Mouse (Mus musculus) limb, embryonic 13.5 days (tissue): ENCODE measurements around the gene Txk. TPM values are rescaled to one million over a fixed set of nuclear protein-coding genes. Genes with fewer than 3 reads are reported as not detected.
A peak's percentile ranks its signal among the peaks of the same experiment; 100 is the strongest.

ENCODE experiments used
- ATAC-seq: fragments of 200-750 bp; cut with Nextera tagmentation; 2 replicates; pipeline ENCODE4 v1.8.0; 2017; ENCODE audit warnings: low read depth, moderate number of reproducible peaks, moderate TSS enrichment; ENCODE audit not compliant: low FRiP score
- H3K27ac ChIP-seq: fragments of 300-500 bp; sonication (generic); 2 replicates; pipeline ENCODE4 v1.5.1; 2015; ENCODE audit warnings: inconsistent platforms, mild to moderate bottlenecking, moderate library complexity
- H3K27me3 ChIP-seq: fragments of 300-500 bp; sonication (generic); 2 replicates; pipeline ENCODE4 v1.6.1; 2015; ENCODE audit warnings: mild to moderate bottlenecking, inconsistent platforms
- H3K36me3 ChIP-seq: fragments of 300-500 bp; sonication (generic); 2 replicates; pipeline ENCODE4 v1.6.1; 2015; ENCODE audit warnings: inconsistent platforms, mild to moderate bottlenecking, moderate library complexity
- H3K4me1 ChIP-seq: fragments of 300-500 bp; sonication (generic); 2 replicates; pipeline ENCODE4 v1.6.1; 2015; ENCODE audit warnings: inconsistent platforms
- H3K4me2 ChIP-seq: fragments of 300-500 bp; sonication (generic); replicated peaks from 2 replicates; pipeline ENCODE4 v1.6.1; 2015; ENCODE audit warnings: inconsistent platforms, mild to moderate bottlenecking, moderate library complexity
- H3K4me3 ChIP-seq: fragments of 300-500 bp; sonication (generic); 2 replicates; pipeline ENCODE4 v1.5.1; 2015; ENCODE audit warnings: moderate library complexity, mild to moderate bottlenecking, inconsistent platforms
- H3K9ac ChIP-seq: fragments of 300-500 bp; sonication (generic); 2 replicates; pipeline ENCODE4 v1.6.1; 2015; ENCODE audit warnings: mild to moderate bottlenecking, inconsistent platforms
- H3K9me3 ChIP-seq: fragments of 300-500 bp; sonication (generic); 2 replicates; pipeline ENCODE4 v1.6.1; 2016; ENCODE audit warnings: inconsistent platforms
- WGBS: fragments of 180-500 bp; shearing (Covaris S2); methylation state at CpG from one replicate; pipeline ENCODE4 v1.1.7; 2015; 5-methylcytosine and 5-hydroxymethylcytosine counted together
- polyA plus RNA-seq: library from polyadenylated mRNA; unstranded; fragments of >200 nt; fragmentation: Nextera tagmentation; extraction: Ambion mirVana; gene quantifications from 2 replicates; pipeline ENCODE4 v1.2.1, GENCODE M21; 2015

Gene Txk
- polyA plus RNA-seq = 0.11 and 0.18 TPM in 2 replicates

DNA sequence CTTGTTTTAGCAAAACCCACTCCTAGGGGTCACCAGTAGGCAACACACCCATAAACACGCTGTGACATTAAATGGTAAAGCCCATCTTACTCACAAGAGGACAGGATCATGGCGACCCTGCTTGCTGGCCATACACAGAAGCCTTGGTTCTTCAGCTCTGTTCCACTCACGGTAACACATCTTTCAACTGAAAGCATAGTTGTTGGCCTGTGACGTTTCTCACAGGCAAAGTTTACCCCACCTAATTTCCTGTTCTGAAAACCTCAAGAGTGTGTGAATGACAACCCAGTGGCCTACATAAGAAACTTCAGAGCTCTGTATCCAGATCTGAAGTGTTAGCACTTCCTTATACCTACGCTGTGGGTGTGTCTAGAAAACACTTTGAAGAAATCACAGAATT is at the start of gene Txk:
Gene Txk (minus strand): TSS at position 193 of the 400 bp plus-strand sequence.
- no peaks in the 10 kb centered on the region for H3K36me3 ChIP-seq
- H3K4me2 ChIP-seq = no peak within 1 kb of the TSS
- H3K9ac ChIP-seq = no peak within 1 kb of the TSS
- H3K4me1 ChIP-seq = no peaks in the 10 kb centered on the region
- H3K27me3 ChIP-seq = no peaks in the 10 kb centered on the region
- no peak within 1 kb of the TSS for H3K4me3 ChIP-seq
- no peak for ATAC-seq
- WGBS = 71% methylated on average over 5 of the region's 5 CpGs
- H3K9me3 ChIP-seq = no peaks in the 10 kb centered on the region
- no peak within 1 kb of the TSS for H3K27ac ChIP-seq

DNA sequence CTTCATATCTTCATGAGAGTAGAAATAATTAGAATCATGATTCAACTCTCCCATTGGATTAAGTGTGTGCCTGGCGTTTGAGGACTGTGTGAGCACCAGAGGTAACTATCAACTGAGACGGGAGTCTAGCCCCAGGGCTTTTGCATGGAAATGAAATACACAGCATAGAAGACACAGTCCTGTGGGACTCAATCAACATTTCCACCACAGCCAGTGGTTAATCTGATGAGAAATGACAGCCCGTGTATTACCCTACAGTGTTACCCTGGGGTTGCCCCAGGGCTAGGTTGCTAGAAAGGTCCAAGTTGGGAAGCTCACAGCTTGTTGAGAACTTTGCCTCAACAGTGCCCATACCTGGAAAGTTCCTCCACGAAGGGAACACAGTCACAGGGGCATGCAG is 46.0 kb upstream of the Txk start:
- H3K4me2 ChIP-seq = no peak overlapping the region
- no peak overlapping the region for H3K27ac ChIP-seq
- no peaks in the 10 kb centered on the region for H3K27me3 ChIP-seq
- no peak overlapping the region for H3K4me3 ChIP-seq
- WGBS = 79% methylated on average over 4 of the region's 4 CpGs
- no peaks in the 10 kb centered on the region for H3K36me3 ChIP-seq
- ATAC-seq = no peak
- H3K4me1 ChIP-seq = peaks cover 9% of the 10 kb centered on the region
- no peaks in the 10 kb centered on the region for H3K9me3 ChIP-seq
- H3K9ac ChIP-seq = no peak overlapping the region

DNA sequence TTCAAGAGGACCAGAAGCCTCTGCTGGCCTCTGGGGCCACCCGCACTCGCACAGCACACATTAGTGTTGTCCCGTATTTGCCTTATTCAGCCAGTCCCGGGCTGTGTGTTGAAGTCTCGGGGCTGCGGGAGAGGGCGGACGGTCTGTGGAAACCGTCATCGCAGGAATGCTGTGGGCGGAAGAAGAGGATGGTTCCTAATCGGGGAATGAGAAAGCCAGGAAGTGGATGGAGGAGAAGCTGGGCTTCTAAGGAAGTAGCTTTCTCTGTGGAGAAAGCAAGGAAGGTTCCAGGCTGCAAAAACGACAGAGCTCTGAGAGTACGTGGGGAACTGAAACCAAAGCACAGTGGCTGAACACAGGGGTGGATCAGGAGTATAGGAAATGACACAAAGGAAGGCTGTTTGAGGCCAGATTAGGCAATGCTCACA is 43.6 kb upstream of the Txk start:
- Histone ChIP-seq H3K4me1 (peaks cover 18% of the 10 kb centered on the region), H3K27me3 (0 out of 2 replicates have a peak, but pooled peaks cover 2% of the 10 kb centered on the region), H3K4me2 (peak overlapping the region; percentile 41), H3K36me3 (no peaks in the 10 kb centered on the region), H3K27ac (no peak overlapping the region), H3K9ac (no peak overlapping the region), H3K4me3 (no peak overlapping the region), H3K9me3 (no peaks in the 10 kb centered on the region)
- ATAC-seq = 0 out of 2 replicates have a peak, but pooled peaks have one; percentile 33
- 58% methylated on average over 14 of the region's 14 CpGs for WGBS

DNA sequence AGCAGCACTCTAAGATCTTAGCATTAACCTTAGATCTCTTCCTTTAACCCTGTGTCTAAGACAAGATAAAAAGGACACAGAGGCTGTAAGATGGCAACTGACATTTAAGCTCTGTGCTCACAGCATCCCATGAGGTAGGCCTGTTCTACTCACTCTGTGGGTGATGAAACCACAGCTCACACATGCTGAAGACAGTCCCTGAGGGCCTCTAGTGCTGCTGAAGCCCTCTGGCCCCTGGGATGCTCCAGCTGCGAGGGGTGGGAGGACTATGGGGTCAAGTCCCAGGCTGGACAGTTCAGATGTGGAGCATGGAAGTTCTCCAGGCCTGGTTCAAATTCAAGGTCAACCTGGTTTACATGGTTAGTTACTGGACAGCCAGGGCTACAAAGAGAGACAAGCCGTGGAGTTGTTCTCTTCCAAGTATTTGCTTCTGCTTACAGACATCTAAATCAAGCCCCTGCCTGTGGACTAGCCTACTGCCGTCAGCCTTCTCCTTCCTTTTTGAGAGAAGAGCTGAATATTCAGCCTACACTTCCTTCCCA is 40.8 kb upstream of the Txk start:
- Histone ChIP-seq H3K36me3 (no peaks in the 10 kb centered on the region), H3K27me3 (0 out of 2 replicates have a peak, but pooled peaks cover 2% of the 10 kb centered on the region), H3K9me3 (no peaks in the 10 kb centered on the region), H3K4me3 (no peak overlapping the region), H3K27ac (no peak overlapping the region), H3K4me2 (no peak overlapping the region), H3K9ac (no peak overlapping the region), H3K4me1 (peaks cover 19% of the 10 kb centered on the region)
- ATAC-seq = no peak
- 76% methylated on average over 3 of the region's 3 CpGs for WGBS

DNA sequence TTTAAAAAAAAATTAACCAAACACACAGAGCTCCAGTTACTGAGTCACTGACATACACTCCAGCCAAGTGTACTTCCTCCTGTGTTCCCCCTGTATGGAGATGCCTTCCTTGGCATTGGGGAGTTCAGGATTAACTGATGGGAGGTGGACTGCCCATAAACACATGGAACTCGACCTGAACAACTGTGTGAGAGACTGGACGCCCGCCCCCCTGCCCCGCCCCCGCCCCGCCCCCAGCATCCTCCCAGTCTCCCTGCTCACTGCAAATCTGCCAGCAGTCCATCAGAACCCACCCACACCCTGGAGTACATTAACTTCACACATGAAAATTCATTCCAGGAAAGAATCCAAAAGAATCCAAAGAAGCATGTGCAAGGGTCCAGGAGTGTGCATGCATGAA is 39.2 kb upstream of the Txk start:
- 5% methylated on average over 6 of the region's 6 CpGs for WGBS

DNA sequence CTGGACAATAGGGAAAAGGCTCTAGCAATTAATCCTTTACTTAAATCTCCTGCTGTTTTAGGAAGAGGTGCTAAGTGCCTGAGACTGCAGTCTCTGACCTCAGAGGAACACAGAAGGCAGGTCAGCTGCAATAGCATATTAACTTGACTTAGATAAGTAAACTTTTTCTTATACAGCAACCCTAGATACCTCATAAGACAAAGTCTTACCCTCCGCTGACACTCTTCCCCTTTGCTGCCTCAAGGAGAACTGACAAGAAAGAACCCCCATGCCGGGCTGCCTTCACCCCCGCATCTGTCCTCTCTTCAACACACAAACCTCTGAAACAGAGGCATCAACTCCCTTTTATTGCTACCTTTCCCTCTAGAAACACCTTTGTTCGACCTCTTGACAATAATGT is 38.8 kb upstream of the Txk start:
- peaks cover 15% of the 10 kb centered on the region for H3K4me1 ChIP-seq
- H3K36me3 ChIP-seq = no peaks in the 10 kb centered on the region
- H3K27ac ChIP-seq = no peak overlapping the region
- H3K9me3 ChIP-seq = no peaks in the 10 kb centered on the region
- no peak overlapping the region for H3K4me3 ChIP-seq
- 25% methylated on average over 4 of the region's 4 CpGs for WGBS
- no peak overlapping the region for H3K4me2 ChIP-seq
- H3K9ac ChIP-seq = no peak overlapping the region
- H3K27me3 ChIP-seq = 0 out of 2 replicates have a peak, but pooled peaks cover 2% of the 10 kb centered on the region
- ATAC-seq = no peak

More for the DNA sequence above, 39.2 kb upstream of the Txk start:
- Histone ChIP-seq H3K4me1 (peaks cover 19% of the 10 kb centered on the region), H3K9ac (no peak overlapping the region), H3K36me3 (no peaks in the 10 kb centered on the region), H3K4me2 (no peak overlapping the region), H3K9me3 (no peaks in the 10 kb centered on the region), H3K27me3 (0 out of 2 replicates have a peak, but pooled peaks cover 2% of the 10 kb centered on the region), H3K4me3 (no peak overlapping the region), H3K27ac (no peak overlapping the region)
- peak; percentile 57; the same call in 1 of the 2 replicates for ATAC-seq

DNA sequence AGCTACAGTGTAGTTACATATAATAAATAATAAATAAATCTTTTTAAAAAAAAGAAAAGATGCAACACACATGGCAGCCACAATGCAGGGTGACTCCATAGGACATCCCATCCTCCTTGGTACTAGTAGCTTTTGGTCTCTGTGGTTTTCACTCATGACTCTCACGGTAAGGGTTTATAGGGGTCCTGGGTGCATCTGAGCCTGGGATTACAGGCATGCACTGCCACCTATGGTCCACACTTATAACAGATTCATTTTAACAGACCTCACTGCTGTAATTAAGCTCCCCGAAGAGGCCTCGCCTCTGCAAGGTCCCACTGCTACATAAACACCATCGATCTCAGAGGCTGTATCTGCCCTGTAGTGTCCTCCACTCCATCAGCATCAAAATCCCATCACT is 32.9 kb upstream of the Txk start:
- H3K4me1 ChIP-seq = no peaks in the 10 kb centered on the region
- H3K9me3 ChIP-seq = no peaks in the 10 kb centered on the region
- no peak overlapping the region for H3K9ac ChIP-seq
- no peaks in the 10 kb centered on the region for H3K27me3 ChIP-seq
- 48% methylated on average over 4 of the region's 4 CpGs for WGBS
- no peak for ATAC-seq
- H3K36me3 ChIP-seq = no peaks in the 10 kb centered on the region
- H3K4me3 ChIP-seq = no peak overlapping the region
- H3K27ac ChIP-seq = no peak overlapping the region
- H3K4me2 ChIP-seq = no peak overlapping the region

DNA sequence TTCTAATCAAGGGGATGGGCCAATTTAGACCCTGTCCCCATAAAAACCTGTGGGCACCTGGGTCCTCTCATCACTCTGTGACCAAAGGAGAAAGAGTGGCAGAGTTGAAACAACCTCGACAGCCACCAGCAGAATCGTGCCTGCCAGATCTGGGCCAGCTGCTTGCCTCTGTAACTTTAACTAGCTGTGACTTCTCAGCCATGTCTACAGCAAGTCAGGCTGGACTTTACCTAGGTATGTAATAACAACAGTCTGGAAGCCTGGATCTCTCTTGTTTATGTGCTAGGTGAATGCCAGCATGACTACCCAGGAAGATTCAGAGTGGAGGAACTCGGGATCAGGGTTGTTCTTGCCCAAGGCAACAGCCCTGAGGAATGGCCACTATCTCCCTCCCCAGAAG is 32.1 kb upstream of the Txk start:
- Histone ChIP-seq H3K4me1 (no peaks in the 10 kb centered on the region), H3K27me3 (no peaks in the 10 kb centered on the region), H3K27ac (no peak overlapping the region), H3K9ac (no peak overlapping the region), H3K9me3 (no peaks in the 10 kb centered on the region), H3K4me2 (no peak overlapping the region), H3K4me3 (no peak overlapping the region), H3K36me3 (no peaks in the 10 kb centered on the region)
- ATAC-seq = no peak
- 61% methylated on average over 3 of the region's 3 CpGs for WGBS

DNA sequence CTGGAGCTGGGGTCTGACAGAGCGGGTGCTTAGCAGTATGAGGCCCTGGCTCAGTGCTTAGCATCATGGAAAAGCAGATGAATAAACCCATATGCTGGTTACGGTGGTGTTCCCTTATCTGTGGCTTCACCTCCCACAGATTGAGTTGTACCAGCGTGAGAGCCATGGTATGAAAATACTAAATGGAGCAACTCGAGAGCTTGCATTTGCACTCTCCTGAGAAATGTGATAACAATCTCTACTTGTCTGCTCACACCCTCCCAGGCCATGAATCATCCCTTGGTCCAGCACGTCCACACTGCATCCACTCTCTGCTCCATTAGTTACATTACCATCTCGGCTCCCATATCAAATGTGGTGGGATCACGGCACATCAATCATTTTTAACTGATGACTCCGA is 31.4 kb upstream of the Txk start:
- Histone ChIP-seq H3K27ac (no peak overlapping the region), H3K4me2 (no peak overlapping the region), H3K9me3 (no peaks in the 10 kb centered on the region), H3K4me3 (no peak overlapping the region), H3K9ac (no peak overlapping the region), H3K4me1 (no peaks in the 10 kb centered on the region), H3K36me3 (no peaks in the 10 kb centered on the region), H3K27me3 (no peaks in the 10 kb centered on the region)
- WGBS = 72% methylated on average over 8 of the region's 8 CpGs
- no peak for ATAC-seq

DNA sequence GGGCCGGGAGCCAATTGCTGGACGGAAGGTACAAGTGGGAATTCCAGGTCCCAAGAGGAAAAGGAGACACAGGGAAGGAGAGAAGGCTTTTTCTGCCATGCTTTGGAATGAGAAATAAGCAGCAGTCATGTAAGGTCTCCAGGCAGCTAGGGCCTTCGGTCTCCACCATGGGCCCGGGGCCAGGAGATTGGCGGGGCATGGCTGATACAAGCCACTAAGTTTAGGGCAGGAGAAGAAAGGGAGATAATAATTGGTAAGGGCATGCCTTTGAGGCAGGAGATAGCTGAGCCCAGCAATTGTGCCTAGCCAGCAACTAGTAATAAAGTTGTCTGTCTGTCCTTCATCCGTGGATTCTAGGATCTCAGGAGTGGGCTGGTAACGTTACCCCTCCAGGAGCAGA is 30.5 kb upstream of the Txk start:
- H3K9ac ChIP-seq = no peak overlapping the region
- H3K4me2 ChIP-seq = no peak overlapping the region
- no peak overlapping the region for H3K4me3 ChIP-seq
- H3K27ac ChIP-seq = no peak overlapping the region
- ATAC-seq = no peak
- WGBS = 84% methylated on average over 7 of the region's 7 CpGs
- peaks cover 6% of the 10 kb centered on the region; the same call in 1 of the 2 replicates for H3K4me1 ChIP-seq
- no peaks in the 10 kb centered on the region for H3K9me3 ChIP-seq
- H3K27me3 ChIP-seq = no peaks in the 10 kb centered on the region
- H3K36me3 ChIP-seq = no peaks in the 10 kb centered on the region

DNA sequence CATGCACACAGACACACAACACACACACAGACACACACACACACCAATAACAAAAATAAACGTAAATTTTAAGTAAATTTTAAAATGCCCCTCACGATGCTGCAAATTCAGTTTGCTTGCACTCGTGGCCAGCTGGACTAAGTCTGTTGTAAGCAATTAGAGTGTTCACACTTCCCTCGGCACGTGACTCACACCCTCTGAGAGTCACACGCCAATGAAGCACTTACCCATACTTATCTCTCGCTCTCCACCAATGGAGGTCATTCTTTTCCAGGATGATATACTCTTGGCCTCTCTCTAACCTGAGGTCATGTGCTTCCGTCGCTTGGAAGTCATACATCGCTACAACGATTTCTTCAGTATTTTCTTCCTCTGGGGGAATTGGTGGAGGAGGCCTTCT is 29.2 kb upstream of the Txk start:
- Histone ChIP-seq H3K27ac (no peak overlapping the region), H3K4me1 (peaks cover 6% of the 10 kb centered on the region; the same call in 1 of the 2 replicates), H3K36me3 (no peaks in the 10 kb centered on the region), H3K27me3 (no peaks in the 10 kb centered on the region), H3K4me3 (no peak overlapping the region), H3K9ac (no peak overlapping the region), H3K9me3 (no peaks in the 10 kb centered on the region), H3K4me2 (no peak overlapping the region)
- 83% methylated on average over 11 of the region's 11 CpGs for WGBS
- ATAC-seq = no peak

DNA sequence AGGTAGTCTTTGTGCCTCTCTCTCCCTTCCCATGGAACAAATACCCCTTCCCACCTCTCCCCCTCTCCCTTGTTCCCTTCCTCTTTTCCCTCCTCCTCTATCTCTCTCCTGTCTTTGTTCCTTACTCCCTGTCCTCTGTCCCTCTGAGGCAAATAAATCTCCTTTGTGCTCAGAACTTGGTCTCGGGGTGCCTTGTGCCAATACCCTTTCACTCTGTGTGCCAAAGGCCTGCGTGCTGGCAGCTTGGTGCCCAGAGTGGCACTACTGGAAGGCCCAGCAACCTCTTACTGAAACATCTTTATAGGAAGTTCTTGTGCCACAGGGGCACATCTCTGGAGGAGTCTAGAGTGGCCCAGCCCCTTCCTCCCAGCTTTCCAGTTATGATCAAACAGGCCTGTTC is 24.0 kb upstream of the Txk start:
- H3K4me3 ChIP-seq = no peak overlapping the region
- H3K9me3 ChIP-seq = no peaks in the 10 kb centered on the region
- ATAC-seq = no peak
- no peak overlapping the region for H3K4me2 ChIP-seq
- H3K27ac ChIP-seq = no peak overlapping the region
- no peak overlapping the region for H3K9ac ChIP-seq
- H3K4me1 ChIP-seq = peaks cover 6% of the 10 kb centered on the region; the same call in 1 of the 2 replicates
- H3K27me3 ChIP-seq = no peaks in the 10 kb centered on the region
- H3K36me3 ChIP-seq = no peaks in the 10 kb centered on the region
- WGBS = 91% methylated on average over 2 of the region's 2 CpGs

DNA sequence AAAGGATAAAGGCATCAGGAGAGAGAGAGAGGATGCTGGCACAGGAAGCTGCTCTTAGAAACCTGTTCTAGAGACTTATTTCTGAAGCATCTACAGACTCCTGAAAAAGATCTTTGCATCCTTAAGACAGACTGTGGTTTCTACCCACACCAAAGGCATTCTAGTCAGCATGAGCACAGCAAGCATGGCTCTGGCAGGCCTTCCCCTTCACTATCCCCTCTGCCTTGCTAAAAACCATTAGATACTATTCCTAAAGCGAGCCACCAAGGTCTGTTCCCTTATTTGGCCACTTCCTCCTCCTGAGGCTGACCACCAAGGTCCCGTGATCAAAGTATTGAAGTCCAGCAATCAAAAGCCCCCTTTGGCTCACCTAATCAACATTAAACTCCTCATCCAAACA is 23.6 kb upstream of the Txk start:
- Histone ChIP-seq H3K27me3 (no peaks in the 10 kb centered on the region), H3K9ac (no peak overlapping the region), H3K36me3 (no peaks in the 10 kb centered on the region), H3K4me1 (peaks cover 9% of the 10 kb centered on the region; the same call in 1 of the 2 replicates), H3K4me3 (no peak overlapping the region), H3K4me2 (no peak overlapping the region), H3K27ac (no peak overlapping the region), H3K9me3 (no peaks in the 10 kb centered on the region)
- WGBS = 65% methylated on average over 2 of the region's 2 CpGs
- ATAC-seq = no peak
